Mouse (Mus musculus) ovary, adult 10 weeks (tissue): ENCODE measurements around the gene Gm10334. TPM values are rescaled to one million over a fixed set of nuclear protein-coding genes. Genes with fewer than 3 reads are reported as not detected.

Experiments used
- polyA plus RNA-seq: library from polyadenylated mRNA; stranded (reverse); fragments of 350-450 nt; fragmentation: Illumina TruSeq; extraction: RNeasy Lipid Tissue Mini Kit (QIAGEN cat#74804); gene quantifications from one replicate; pipeline ENCODE4 v1.2.3, GENCODE M21; 2014

Gm10334 gene
- not detected for polyA plus RNA-seq

DNA sequence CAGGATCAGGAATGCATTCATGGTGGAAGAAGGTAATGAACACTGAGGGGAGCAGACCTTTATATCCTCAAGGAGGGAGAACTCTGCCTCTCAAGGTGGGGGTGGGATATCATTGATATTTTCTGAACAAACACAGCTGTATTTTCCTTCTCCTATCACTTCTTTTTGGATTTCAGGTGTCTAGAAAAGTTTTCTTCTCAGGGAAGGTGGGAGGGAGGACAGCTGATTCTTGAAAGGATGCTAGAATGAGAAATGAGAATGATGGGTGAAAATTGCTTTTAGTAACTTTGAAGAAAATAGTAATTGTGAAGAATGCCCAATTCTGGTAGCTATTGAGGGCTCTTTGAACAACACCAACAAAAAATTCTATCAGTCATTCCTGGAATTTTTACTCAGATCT, at the start of gene Gm10334:
Gene Gm10334, minus strand, starts transcription at position 101 of the 400 bp plus-strand sequence.

DNA sequence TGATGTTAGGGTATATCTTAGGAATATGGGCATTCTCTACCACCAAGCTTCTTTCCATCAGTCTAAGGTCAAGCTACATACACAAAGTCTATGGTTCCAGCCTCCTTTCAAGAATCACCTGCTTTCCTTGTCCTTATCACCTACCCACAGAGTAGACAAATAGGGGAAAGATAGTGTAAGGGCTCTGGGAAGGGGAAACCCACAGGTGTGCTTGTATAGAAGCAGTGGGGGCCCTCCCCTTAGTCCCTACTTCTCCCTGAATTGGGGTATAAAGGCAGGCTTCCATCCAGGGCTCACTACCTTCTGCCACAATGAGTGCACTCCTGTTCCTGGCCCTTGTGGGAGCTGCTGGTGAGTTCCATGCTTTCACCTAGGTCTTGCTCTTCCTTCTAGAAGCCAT, 12.7 kb upstream of the Gm10334 start, which contains the start of gene Prss1:
Gene Prss1, plus strand, starts transcription at position 301 of the 400 bp plus-strand sequence.

Other genes starting within 250 kb of the Gm10334 start
- gene Try4, start 143.9 kb downstream of the Gm10334 start, polyA plus RNA-seq, result not detected
- gene Try5, start 129.3 kb downstream of the Gm10334 start, polyA plus RNA-seq, result not detected
- gene Try10, start 92.0 kb downstream of the Gm10334 start, polyA plus RNA-seq, result not detected
- not detected for gene Prss3, start 68.5 kb downstream of the Gm10334 start, polyA plus RNA-seq
- gene Gm5771, start 53.8 kb downstream of the Gm10334 start, polyA plus RNA-seq, result not detected
- gene Prss1, start 12.8 kb upstream of the Gm10334 start, polyA plus RNA-seq, result not detected
- 1.3 TPM for gene Prss2, start 75.6 kb upstream of the Gm10334 start, polyA plus RNA-seq
- 0.31 TPM for gene Ephb6, start 159.3 kb upstream of the Gm10334 start, polyA plus RNA-seq
- gene Trpv6, start 190.3 kb upstream of the Gm10334 start, polyA plus RNA-seq, result 0.14 TPM
- gene Trpv5, start 234.6 kb upstream of the Gm10334 start, polyA plus RNA-seq, result not detected
- gene Llcfc1, start 238.3 kb upstream of the Gm10334 start, polyA plus RNA-seq, result not detected